Mouse (Mus musculus) B cell, adult 62 days (primary cell): ENCODE measurements around the gene Adgrb2. TPM values are rescaled to one million over a fixed set of nuclear protein-coding genes. Genes with fewer than 3 reads are reported as not detected.

ENCODE experiments used
- total RNA-seq: library from RNA; stranded (reverse); gene quantifications from 4 replicates; pipeline ENCODE4 v1.2.4, GENCODE M21; 2023

Gene Adgrb2
- not detected in 4 replicates for total RNA-seq

DNA sequence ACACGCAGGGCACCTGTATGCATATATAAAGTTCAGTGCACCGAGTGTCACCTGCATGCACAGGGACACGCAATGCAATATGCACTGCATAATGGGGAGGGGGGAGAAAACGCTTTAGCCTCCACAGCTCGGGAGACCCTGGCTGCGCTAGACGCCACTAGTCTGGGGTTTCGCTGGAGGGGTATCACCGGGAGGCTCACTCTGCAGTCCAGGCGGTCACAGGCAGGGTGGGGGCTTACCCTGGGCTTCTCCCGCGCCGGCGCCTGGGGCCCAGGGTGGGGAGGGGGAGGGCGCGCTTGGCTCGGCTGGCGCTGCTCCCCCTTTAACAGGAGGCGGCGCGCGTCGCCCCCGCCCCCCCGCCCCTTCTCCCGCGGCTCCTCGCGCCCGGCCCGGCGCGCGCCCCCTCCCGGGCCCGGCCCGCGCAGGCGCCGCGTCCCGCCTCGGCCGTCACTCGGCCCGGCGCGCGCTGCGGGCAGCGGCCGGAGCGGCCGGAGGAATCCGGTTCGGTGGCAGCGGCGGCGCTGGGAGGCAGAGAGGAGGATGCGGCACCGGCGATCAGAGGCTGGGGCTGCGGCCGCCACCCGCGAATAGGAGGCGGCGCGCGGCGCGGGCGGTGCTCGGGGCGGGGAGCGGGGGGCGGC lies at the start of gene Adgrb2:
Adgrb2 (plus strand) TSS at position 450 of the 641 bp plus-strand sequence.

DNA sequence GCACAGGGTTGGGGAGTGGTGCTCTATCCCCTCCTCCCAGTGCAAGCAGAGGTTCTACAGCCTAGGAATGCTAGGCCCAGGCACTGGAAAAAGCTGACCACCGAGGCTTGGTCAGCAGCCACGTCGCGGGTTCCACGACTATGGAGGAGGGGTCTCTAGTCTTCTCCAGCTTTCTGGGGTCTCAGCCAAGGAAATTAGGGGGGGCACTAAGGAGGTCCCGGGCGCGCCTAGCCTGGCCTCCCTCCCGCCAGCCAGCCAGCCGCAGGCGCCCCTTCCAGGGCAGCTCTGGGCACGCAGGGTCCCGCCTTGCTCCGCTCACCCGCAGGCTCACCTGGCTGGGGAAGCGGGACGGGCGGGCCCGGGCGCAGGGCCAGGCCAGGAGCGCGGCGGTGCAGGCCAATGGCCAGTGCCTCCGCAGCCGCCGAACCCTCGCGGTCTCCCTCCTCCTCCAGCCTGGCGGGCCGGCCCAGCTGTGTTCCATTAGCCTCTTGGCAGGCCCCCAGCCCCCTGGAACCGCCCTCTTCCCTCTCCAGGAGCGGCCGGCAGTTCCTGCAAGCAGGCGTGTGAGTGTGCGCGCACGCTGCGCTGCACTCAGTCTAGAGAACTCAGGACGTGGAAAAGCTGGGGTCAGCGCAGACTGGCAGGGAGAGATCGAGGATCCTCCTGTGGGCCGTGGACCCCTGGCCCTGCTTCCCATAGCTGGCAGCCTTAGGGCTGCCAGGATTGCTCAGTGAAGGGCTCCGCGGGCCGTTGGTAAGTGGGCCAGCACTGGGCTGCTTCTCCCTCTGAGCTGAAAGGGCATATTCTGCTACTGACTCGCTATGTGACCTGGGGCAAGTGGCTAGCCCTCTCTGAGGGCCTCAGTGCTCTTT lies 62.9 kb downstream of the Adgrb2 start, which contains the start of gene Col16a1:
Col16a1 (plus strand) TSS at position 510 of the 872 bp plus-strand sequence.

Other genes starting within 250 kb of the Adgrb2 start
- 131 to 145 TPM (median 136 TPM) in 4 replicates for gene Khdrbs1, start 242.6 kb upstream of the Adgrb2 start, total RNA-seq
- 402 to 422 TPM (median 407 TPM) in 4 replicates for gene Ptp4a2, start 173.7 kb upstream of the Adgrb2 start, total RNA-seq
- not detected in 4 replicates for gene Spocd1, start 55.6 kb upstream of the Adgrb2 start, total RNA-seq
- not detected in 4 replicates for gene Col16a1, start 63.0 kb downstream of the Adgrb2 start, total RNA-seq
- 27.0 to 31.1 TPM (median 28.4 TPM) in 4 replicates for gene Pef1, start 117.7 kb downstream of the Adgrb2 start, total RNA-seq
- gene Hcrtr1, start 154.5 kb downstream of the Adgrb2 start, total RNA-seq = not detected in 4 replicates
- not detected in 4 replicates for gene Tinagl1, start 190.3 kb downstream of the Adgrb2 start, total RNA-seq
- not detected in 4 replicates for gene Gm853, start 237.5 kb downstream of the Adgrb2 start, total RNA-seq